Mouse (Mus musculus) spleen, postnatal 4 days (tissue): ENCODE measurements around the gene Olfr871.
"Not testable (repeated sequence)": the region's sequence is repeated elsewhere in the genome, so short reads cannot be mapped to it uniquely, and the experiment has no call there.

Experiments used
- DNase-seq, 2 experiments: peaks; one replicate each; pipeline ENCODE4 v3.0.0; 2022; ENCODE audit warnings: low spot score in 2 of 2

Olfr871 gene

DNA sequence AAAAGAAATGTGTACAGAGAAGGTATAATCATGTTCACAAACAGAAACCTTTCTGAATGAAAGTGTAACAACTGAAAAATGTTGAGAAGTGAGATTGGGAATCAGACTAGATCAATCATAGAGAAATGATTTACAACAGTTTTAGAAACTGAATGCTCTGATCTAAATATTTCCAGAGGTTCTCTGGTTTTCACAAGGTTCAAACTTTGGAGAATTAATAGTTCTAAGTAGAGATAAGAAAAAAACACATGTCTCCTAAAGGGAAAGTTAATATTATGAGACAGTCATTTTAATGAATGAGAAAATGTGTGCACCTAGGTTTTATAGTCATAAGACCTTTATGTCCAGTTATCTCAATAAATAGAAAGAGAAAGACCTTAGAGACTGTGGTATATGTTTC is at the start of gene Olfr871:
Gene Olfr871, plus strand, starts transcription at position 301 of the 400 bp plus-strand sequence.
- DNase-seq = no peak

GRCm38 (mm10) chr9:20173957-20174356 is 38.0 kb upstream of the Olfr871 start, which contains the start of gene Olfr870:
Gene Olfr870 (minus strand): TSS chr9:20174057.
- DNase-seq = no peak

GRCm38 (mm10) chr9:20179463-20179862 is 32.5 kb upstream of the Olfr871 start:
- DNase-seq = no peak

DNA sequence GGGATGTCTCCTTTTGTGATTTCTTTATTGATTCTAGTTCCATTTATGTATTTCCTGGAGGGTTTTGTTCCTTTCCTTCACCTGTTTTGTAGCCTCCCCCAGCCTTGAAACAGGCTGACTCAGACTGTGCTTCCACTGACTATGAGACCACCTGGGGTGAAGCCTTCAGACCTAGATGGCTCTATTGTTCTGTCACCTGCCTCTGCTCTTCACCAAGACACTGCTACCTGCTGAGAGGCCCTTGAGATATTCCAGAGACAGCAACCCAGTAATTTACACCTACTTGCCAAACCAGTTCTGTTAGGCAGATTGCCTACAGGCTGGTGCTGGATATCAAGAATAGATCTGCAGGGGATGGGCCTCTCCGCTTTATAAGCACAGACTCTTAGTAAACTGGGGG is 9.9 kb upstream of the Olfr871 start:
- DNase-seq = no peak

DNA sequence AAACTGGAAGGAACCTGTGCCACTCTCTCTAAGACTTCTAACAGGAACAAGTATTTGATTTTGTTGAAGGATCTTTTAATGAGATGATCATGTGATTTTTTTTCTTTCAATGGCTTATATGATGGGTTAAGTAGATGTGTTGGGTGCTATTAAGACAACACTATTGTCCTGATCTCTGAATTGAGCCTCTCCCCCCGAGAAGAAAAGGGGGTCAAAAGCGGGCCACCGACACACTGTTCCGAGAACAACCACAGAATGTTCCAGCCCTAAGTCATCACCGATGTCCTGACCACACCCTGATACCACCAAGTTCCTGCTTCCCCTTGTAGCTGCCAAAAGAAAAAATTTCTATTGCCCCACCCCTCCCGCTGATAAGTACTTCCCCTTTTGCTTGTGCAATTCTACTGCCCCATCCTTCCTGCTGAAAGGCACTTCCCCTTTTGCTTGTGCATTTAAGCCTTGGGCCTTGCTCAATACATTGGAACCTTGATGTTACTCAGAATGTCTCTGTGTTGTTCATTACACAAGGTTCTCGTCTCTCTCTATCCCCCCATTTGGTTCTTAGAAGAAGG is 8.5 kb upstream of the Olfr871 start:
- DNase-seq = not testable (repeated sequence)

DNA sequence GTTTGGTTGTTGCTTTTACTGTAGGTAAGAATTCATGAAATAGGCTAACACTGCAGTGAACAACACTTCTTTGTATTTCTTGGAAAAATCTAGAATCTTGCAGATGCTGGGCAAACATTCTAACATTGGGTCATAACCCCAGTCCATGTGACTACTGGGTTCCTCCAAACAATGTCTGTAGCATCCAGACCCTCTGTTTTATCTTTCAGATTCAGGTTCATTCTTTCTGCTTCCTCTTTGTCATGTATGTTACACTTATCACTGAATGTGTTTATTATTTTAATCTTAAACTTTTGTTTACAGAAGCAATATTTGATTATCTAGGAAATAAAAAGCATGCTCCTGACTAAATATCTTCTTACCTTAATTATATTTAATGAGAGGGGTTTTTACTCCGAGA is 1.2 kb upstream of the Olfr871 start:
- no peak for DNase-seq

DNA sequence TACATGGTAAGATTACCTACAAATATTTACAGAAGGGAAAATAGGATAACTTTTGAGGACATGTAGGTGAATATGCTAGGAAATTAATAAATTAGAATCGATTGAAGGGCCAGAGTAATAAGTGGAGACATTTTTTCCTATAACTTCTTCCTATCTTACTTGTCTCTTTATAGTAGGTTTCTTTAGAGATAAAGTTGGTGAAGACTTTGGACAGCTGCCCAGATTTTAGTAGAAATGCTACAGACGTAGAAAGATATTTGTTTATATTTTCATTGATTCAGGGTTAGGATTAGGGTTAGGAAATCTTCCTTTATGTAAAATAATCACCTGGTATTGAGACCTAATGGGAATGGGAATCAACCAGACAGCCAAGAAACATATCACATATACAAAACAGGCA is 530 bp upstream of the Olfr871 start:
- no peak for DNase-seq

DNA sequence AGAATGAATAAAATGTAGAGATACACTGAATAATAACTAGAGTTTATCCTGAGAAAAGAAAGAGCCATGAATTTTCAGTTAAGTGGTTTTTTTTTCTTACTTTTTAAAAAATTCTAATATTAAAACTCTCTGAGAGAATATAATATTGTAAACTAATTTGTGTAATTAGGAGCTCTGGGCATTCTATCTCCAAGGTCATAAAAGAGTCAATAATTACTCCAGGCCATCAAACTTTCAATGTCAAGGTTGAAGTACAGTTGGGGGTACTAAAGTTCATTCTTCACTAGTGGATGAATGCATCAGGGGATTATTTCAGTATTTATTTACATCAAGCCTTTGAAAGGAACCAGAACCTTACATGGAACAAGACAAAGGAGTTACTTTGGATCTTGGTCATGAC is 24.8 kb downstream of the Olfr871 start, which contains the start of gene Olfr872:
Gene Olfr872, plus strand, starts transcription at position 301 of the 400 bp plus-strand sequence.
- DNase-seq = no peak

DNA sequence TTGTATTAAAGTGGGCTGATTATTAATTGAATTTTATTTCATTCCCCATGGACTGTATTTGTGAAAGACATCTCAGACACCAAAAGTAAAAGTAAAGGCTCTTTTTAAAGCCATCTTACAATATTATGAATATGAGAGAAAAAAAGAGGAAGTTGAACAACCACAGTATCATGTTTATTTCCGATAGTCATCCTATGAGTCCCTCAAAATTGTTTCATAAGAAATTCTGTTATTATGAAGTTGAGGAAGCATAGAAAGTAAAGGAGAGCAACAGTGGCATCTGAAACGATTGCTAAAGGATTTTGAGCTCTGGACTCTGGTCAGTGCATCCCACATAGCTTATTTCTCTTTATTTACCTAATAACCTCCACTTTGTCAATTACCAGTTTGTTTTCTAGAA is 25.4 kb downstream of the Olfr871 start:
- no peak for DNase-seq
